Mouse (Mus musculus) mature B cell (primary cell): Measurements from ENCODE around the gene Ly6g6e.

Experiments
- in situ Hi-C: fragments of 300-500 bp; cut with MboI; formaldehyde crosslinking; loops from 2 replicates; pipeline ENCODE4 v1.14.3; 2019

The Ly6g6e gene

GRCm38 (mm10) chr17:35070556-35071229, 6.0 kb upstream of the Ly6g6e start:
- in situ Hi-C loops, result no loop called here

- in situ Hi-C loops, result no loop called here
Measured at GRCm38 (mm10) chr17:35071454-35071853, 5.2 kb upstream of the Ly6g6e start.

- in situ Hi-C loops, result no loop called here
Measured at GRCm38 (mm10) chr17:35074097-35074496, 2.6 kb upstream of the Ly6g6e start.

- in situ Hi-C loops, result no loop called here
Measured at GRCm38 (mm10) chr17:35077285-35077684, 583 bp downstream of the Ly6g6e start.

GRCm38 (mm10) chr17:35077786-35078233, 1.1 kb downstream of the Ly6g6e start, which contains the start of gene Ly6g6d:
Gene Ly6g6d (minus strand): TSS chr17:35078065.
- in situ Hi-C loops, result no loop called here

GRCm38 (mm10) chr17:35079778-35080177, 3.1 kb downstream of the Ly6g6e start:
- in situ Hi-C loops, result no loop called here

GRCm38 (mm10) chr17:35080248-35080647, 3.5 kb downstream of the Ly6g6e start:
- in situ Hi-C loops, result no loop called here

- in situ Hi-C loops, result no loop called here
Measured at GRCm38 (mm10) chr17:35080710-35081109, 4.0 kb downstream of the Ly6g6e start.

GRCm38 (mm10) chr17:35082841-35083576, 6.3 kb downstream of the Ly6g6e start:
- in situ Hi-C loops, result no loop called here

GRCm38 (mm10) chr17:35083929-35084497, 7.3 kb downstream of the Ly6g6e start:
- in situ Hi-C loops, result no loop called here

GRCm38 (mm10) chr17:35085208-35085865, 8.6 kb downstream of the Ly6g6e start, which contains the start of gene Ly6g6f:
Gene Ly6g6f (minus strand): TSS chr17:35085610.
- in situ Hi-C loops, result no loop called here

GRCm38 (mm10) chr17:35088151-35088550, 11.4 kb downstream of the Ly6g6e start:
- in situ Hi-C loops, result no loop called here

- in situ Hi-C loops, result no loop called here
Measured at GRCm38 (mm10) chr17:35088825-35089644, 12.3 kb downstream of the Ly6g6e start, which contains the start of gene Abhd16a. Gene Abhd16a (plus strand): TSS chr17:35089263.

GRCm38 (mm10) chr17:35090166-35090932, 13.6 kb downstream of the Ly6g6e start:
- in situ Hi-C loops, result no loop called here

- in situ Hi-C loops, result no loop called here
Measured at GRCm38 (mm10) chr17:35092403-35093198, 15.9 kb downstream of the Ly6g6e start.

GRCm38 (mm10) chr17:35094475-35095365, 18.0 kb downstream of the Ly6g6e start:
- in situ Hi-C loops, result no loop called here

- in situ Hi-C loops, result no loop called here
Measured at GRCm38 (mm10) chr17:35096597-35096996, 19.9 kb downstream of the Ly6g6e start.

- in situ Hi-C loops, result no loop called here
Measured at GRCm38 (mm10) chr17:35097164-35097655, 20.5 kb downstream of the Ly6g6e start.
